Mouse (Mus musculus): ENCODE measurements around the gene Iffo2. TPM values are rescaled to one million over a fixed set of nuclear protein-coding genes. Genes with fewer than 3 reads are reported as not detected.
A peak's percentile ranks its signal among the peaks of the same experiment; 100 is the strongest.

The Iffo2 gene
- polyA plus RNA-seq, 1 experiment from 2014 or later, result 4.8 TPM

DNA sequence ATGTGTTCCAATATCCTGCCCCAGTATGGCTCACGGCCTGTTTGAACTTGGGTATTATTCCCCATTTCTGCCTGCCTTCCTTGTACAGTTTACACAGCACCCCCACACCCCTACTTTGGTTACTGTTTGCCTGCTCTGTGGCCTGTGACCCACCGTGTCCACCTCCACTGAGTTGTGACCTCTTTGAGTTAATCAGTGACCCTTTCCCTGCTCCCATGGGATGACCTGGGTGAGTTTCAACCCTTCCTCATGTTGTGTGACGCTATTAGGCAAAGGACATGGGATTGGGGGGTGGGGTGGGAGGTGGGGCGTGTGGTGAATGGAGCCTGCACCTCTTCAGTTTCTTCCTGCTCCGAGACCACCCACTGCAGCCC is 93.8 kb downstream of the Iffo2 start:
- no peak for ATAC-seq (ENCODE audit: low read depth)

GRCm38 (mm10) chr4:139624706-139625105 is 94.4 kb downstream of the Iffo2 start:
- no peak overlapping the region; the same call in 1 of the 2 replicates for H3K9ac ChIP-seq (ENCODE audit: low read depth, low read length)
- H3K9me3 ChIP-seq (ENCODE audit: control insufficient read depth, low read length), result no peaks in the 10 kb centered on the region
- peak overlapping the region; percentile 79 for H3K4me2 ChIP-seq (ENCODE audit: low read depth, low read length)
- peak; percentile 66 for DNase-seq (ENCODE audit: low spot score)
- no peak overlapping the region for H3K4me3 ChIP-seq (ENCODE audit: low read depth, low read length)
- H3K36me3 ChIP-seq (ENCODE audit: control insufficient read depth, insufficient read depth, low read length), result no peaks in the 10 kb centered on the region
- no peaks in the 10 kb centered on the region for H3K27me3 ChIP-seq (replicated peaks; ENCODE audit: control insufficient read depth, insufficient read depth, low read length)
- H3K4me1 ChIP-seq (ENCODE audit: control insufficient read depth, insufficient read depth, low read length), result peaks cover 12% of the 10 kb centered on the region; the same call in 1 of the 2 replicates
- WGBS, result 68% methylated on average over 10 of the region's 10 CpGs
- no peak overlapping the region for H3K27ac ChIP-seq (replicated peaks; ENCODE audit: low read depth, low read length)
- ATAC-seq (ENCODE audit: low read depth), result no peak

More for the DNA sequence above, 93.8 kb downstream of the Iffo2 start:
- Histone ChIP-seq H3K27me3 (replicated peaks; ENCODE audit: control insufficient read depth, insufficient read depth, low read length) (no peaks in the 10 kb centered on the region), H3K36me3 (ENCODE audit: control insufficient read depth, insufficient read depth, low read length) (no peaks in the 10 kb centered on the region), H3K4me3 (ENCODE audit: low read depth, low read length) (peak overlapping the region; percentile 62), H3K9me3 (ENCODE audit: control insufficient read depth, low read length) (no peaks in the 10 kb centered on the region), H3K9ac (ENCODE audit: low read depth, low read length) (peak overlapping the region; percentile 34; the same call in 1 of the 2 replicates), H3K27ac (replicated peaks; ENCODE audit: low read depth, low read length) (no peak overlapping the region; the same call in 1 of the 2 replicates), H3K4me1 (ENCODE audit: control insufficient read depth, insufficient read depth, low read length) (peaks cover 12% of the 10 kb centered on the region; the same call in 1 of the 2 replicates), H3K4me2 (ENCODE audit: low read depth, low read length) (peak overlapping the region; percentile 79)
- WGBS, result 50% methylated on average over 5 of the region's 5 CpGs
- DNase-seq (ENCODE audit: low spot score), result no peak

GRCm38 (mm10) chr4:139627361-139627760 is 97.0 kb downstream of the Iffo2 start:
- Histone ChIP-seq H3K27me3 (replicated peaks; ENCODE audit: control insufficient read depth, insufficient read depth, low read length) (no peaks in the 10 kb centered on the region), H3K36me3 (ENCODE audit: control insufficient read depth, insufficient read depth, low read length) (no peaks in the 10 kb centered on the region), H3K4me2 (ENCODE audit: low read depth, low read length) (no peak overlapping the region), H3K27ac (replicated peaks; ENCODE audit: low read depth, low read length) (no peak overlapping the region), H3K9ac (ENCODE audit: low read depth, low read length) (no peak overlapping the region), H3K4me3 (ENCODE audit: low read depth, low read length) (no peak overlapping the region), H3K9me3 (ENCODE audit: control insufficient read depth, low read length) (no peaks in the 10 kb centered on the region), H3K4me1 (ENCODE audit: control insufficient read depth, insufficient read depth, low read length) (peaks cover 18% of the 10 kb centered on the region; the same call in 1 of the 2 replicates)
- DNase-seq (ENCODE audit: low spot score) (no peak), ATAC-seq (ENCODE audit: low read depth) (no peak)
- 95% methylated on average over 11 of the region's 11 CpGs for whole genome bisulfite sequencing

DNA sequence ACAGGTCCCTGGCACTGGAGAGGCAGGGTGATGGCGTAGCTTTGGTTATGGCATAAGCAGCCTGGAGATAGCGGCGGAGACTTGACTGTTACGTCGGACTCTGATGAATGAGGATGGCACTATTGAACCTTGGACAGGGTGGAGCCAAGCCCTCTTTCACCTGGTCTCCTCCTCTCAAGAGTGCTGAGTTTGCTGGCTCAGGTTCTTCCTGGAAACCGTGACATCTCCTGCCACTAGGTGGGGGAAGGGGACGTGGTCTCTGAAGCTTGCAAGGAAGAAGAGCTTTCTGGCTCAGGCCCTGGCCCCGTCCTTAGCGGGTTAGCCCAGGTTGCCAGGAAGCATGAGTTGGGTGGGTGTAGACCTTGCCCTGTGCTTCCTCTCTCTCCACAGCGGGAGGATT is 99.8 kb downstream of the Iffo2 start:
- Histone ChIP-seq H3K9ac (ENCODE audit: low read depth, low read length) (no peak overlapping the region), H3K36me3 (ENCODE audit: control insufficient read depth, insufficient read depth, low read length) (no peaks in the 10 kb centered on the region), H3K4me2 (ENCODE audit: low read depth, low read length) (no peak overlapping the region), H3K9me3 (ENCODE audit: control insufficient read depth, low read length) (no peaks in the 10 kb centered on the region), H3K27me3 (replicated peaks; ENCODE audit: control insufficient read depth, insufficient read depth, low read length) (no peaks in the 10 kb centered on the region), H3K27ac (replicated peaks; ENCODE audit: low read depth, low read length) (no peak overlapping the region), H3K4me1 (ENCODE audit: control insufficient read depth, insufficient read depth, low read length) (0 out of 2 replicates have a peak, but pooled peaks cover 5% of the 10 kb centered on the region), H3K4me3 (ENCODE audit: low read depth, low read length) (no peak overlapping the region)
- WGBS, result 70% methylated on average over 10 of the region's 10 CpGs
- no peak for DNase-seq (ENCODE audit: low spot score)
- ATAC-seq (ENCODE audit: low read depth), result no peak

- Histone ChIP-seq H3K4me2 (ENCODE audit: low read depth, low read length) (no peak overlapping the region), H3K4me3 (ENCODE audit: low read depth, low read length) (no peak overlapping the region), H3K27me3 (replicated peaks; ENCODE audit: control insufficient read depth, insufficient read depth, low read length) (no peaks in the 10 kb centered on the region), H3K36me3 (ENCODE audit: control insufficient read depth, insufficient read depth, low read length) (0 out of 2 replicates have a peak, but pooled peaks cover 4% of the 10 kb centered on the region), H3K9ac (ENCODE audit: low read depth, low read length) (no peak overlapping the region), H3K4me1 (ENCODE audit: control insufficient read depth, insufficient read depth, low read length) (0 out of 2 replicates have a peak, but pooled peaks cover 5% of the 10 kb centered on the region), H3K9me3 (ENCODE audit: control insufficient read depth, low read length) (no peaks in the 10 kb centered on the region), H3K27ac (replicated peaks; ENCODE audit: low read depth, low read length) (no peak overlapping the region)
- WGBS, result 54% methylated on average over 5 of the region's 5 CpGs
- DNase-seq (ENCODE audit: low spot score) (no peak), ATAC-seq (ENCODE audit: low read depth) (no peak)
These were observed 100.8 kb downstream of the Iffo2 start for GRCm38 (mm10) chr4:139631141-139631540.

- Histone ChIP-seq H3K4me3 (ENCODE audit: low read depth, low read length) (no peak overlapping the region), H3K27ac (replicated peaks; ENCODE audit: low read depth, low read length) (no peak overlapping the region), H3K36me3 (ENCODE audit: control insufficient read depth, insufficient read depth, low read length) (0 out of 2 replicates have a peak, but pooled peaks cover 4% of the 10 kb centered on the region), H3K4me1 (ENCODE audit: control insufficient read depth, insufficient read depth, low read length) (0 out of 2 replicates have a peak, but pooled peaks cover 5% of the 10 kb centered on the region), H3K9me3 (ENCODE audit: control insufficient read depth, low read length) (no peaks in the 10 kb centered on the region), H3K27me3 (replicated peaks; ENCODE audit: control insufficient read depth, insufficient read depth, low read length) (no peaks in the 10 kb centered on the region), H3K9ac (ENCODE audit: low read depth, low read length) (no peak overlapping the region), H3K4me2 (ENCODE audit: low read depth, low read length) (no peak overlapping the region)
- ATAC-seq (ENCODE audit: low read depth) (no peak), DNase-seq (ENCODE audit: low spot score) (no peak)
- WGBS, result 85% methylated on average over 7 of the region's 7 CpGs
These were observed 101.4 kb downstream of the Iffo2 start for GRCm38 (mm10) chr4:139631569-139632253.

- H3K27ac ChIP-seq (replicated peaks; ENCODE audit: low read depth, low read length), result no peak overlapping the region
- WGBS, result 77% methylated on average over 10 of the region's 10 CpGs
- no peak for DNase-seq (ENCODE audit: low spot score)
- no peak overlapping the region for H3K4me2 ChIP-seq (ENCODE audit: low read depth, low read length)
- 0 out of 2 replicates have a peak, but pooled peaks cover 5% of the 10 kb centered on the region for H3K4me1 ChIP-seq (ENCODE audit: control insufficient read depth, insufficient read depth, low read length)
- no peak for ATAC-seq (ENCODE audit: low read depth)
- 0 out of 2 replicates have a peak, but pooled peaks cover 8% of the 10 kb centered on the region for H3K36me3 ChIP-seq (ENCODE audit: control insufficient read depth, insufficient read depth, low read length)
- no peak overlapping the region for H3K4me3 ChIP-seq (ENCODE audit: low read depth, low read length)
- no peaks in the 10 kb centered on the region for H3K9me3 ChIP-seq (ENCODE audit: control insufficient read depth, low read length)
- no peak overlapping the region for H3K9ac ChIP-seq (ENCODE audit: low read depth, low read length)
- H3K27me3 ChIP-seq (replicated peaks; ENCODE audit: control insufficient read depth, insufficient read depth, low read length), result no peaks in the 10 kb centered on the region
These were observed 101.9 kb downstream of the Iffo2 start for GRCm38 (mm10) chr4:139632254-139632580.

DNA sequence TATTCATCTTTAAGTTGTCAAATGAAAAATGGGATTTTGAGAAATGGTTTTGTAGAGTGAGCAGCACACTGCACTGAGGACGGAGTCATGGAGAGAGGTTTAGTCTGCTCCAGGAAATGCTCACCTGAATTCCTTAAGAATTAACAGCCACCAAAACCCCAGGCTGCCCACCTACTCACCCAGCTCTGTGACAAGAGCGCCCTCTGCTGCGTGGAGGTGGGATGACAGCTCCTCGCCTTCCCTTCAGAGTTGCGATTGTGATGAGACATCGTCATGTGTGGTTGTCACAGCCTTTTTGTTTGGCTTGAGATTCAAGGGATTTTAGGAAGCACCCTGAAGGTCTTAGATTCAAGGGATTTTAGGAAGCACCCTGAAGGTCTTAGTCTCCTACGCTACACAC is 106.0 kb downstream of the Iffo2 start:
- 0 out of 2 replicates have a peak, but pooled peaks cover 2% of the 10 kb centered on the region for H3K27me3 ChIP-seq (replicated peaks; ENCODE audit: control insufficient read depth, insufficient read depth, low read length)
- no peak for DNase-seq (ENCODE audit: low spot score)
- no peak overlapping the region for H3K27ac ChIP-seq (replicated peaks; ENCODE audit: low read depth, low read length)
- H3K9me3 ChIP-seq (ENCODE audit: control insufficient read depth, low read length), result no peaks in the 10 kb centered on the region
- ATAC-seq (ENCODE audit: low read depth), result 0 out of 2 replicates have a peak, but pooled peaks have one; percentile 42
- WGBS, result 19% methylated on average over 7 of the region's 7 CpGs
- 0 out of 2 replicates have a peak, but pooled peaks cover 2% of the 10 kb centered on the region for H3K4me1 ChIP-seq (ENCODE audit: control insufficient read depth, insufficient read depth, low read length)
- 0 out of 2 replicates have a peak, but pooled peaks cover 9% of the 10 kb centered on the region for H3K36me3 ChIP-seq (ENCODE audit: control insufficient read depth, insufficient read depth, low read length)
- no peak overlapping the region for H3K4me2 ChIP-seq (ENCODE audit: low read depth, low read length)
- no peak overlapping the region for H3K4me3 ChIP-seq (ENCODE audit: low read depth, low read length)
- no peak overlapping the region for H3K9ac ChIP-seq (ENCODE audit: low read depth, low read length)

DNA sequence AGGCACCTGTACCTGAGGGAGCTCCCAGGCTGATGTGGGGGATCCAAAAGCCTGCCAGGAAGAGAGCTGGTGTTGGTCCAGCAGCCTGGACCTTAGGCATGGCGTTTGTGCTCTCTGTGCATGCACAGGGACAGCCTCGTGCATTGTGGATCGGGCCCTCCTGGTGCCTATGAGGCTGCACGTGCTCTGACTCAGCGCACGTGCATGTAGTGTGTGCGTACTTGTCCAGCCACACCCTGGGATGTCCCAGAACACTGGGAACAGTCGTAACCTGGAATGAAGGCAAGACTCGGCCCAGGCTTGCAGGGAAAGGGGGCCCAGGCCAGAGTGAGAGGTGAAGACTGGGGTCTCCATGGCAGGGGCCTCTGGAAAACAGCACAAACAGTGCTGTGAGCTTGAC is 107.5 kb downstream of the Iffo2 start:
- 87% methylated on average over 9 of the region's 9 CpGs for WGBS
- H3K4me1 ChIP-seq (ENCODE audit: control insufficient read depth, insufficient read depth, low read length), result peaks cover 8% of the 10 kb centered on the region
- 0 out of 2 replicates have a peak, but pooled peaks cover 9% of the 10 kb centered on the region for H3K36me3 ChIP-seq (ENCODE audit: control insufficient read depth, insufficient read depth, low read length)
- DNase-seq (ENCODE audit: low spot score) (no peak), ATAC-seq (ENCODE audit: low read depth) (no peak)
- H3K27ac ChIP-seq (replicated peaks; ENCODE audit: low read depth, low read length), result no peak overlapping the region
- no peak overlapping the region for H3K4me3 ChIP-seq (ENCODE audit: low read depth, low read length)
- no peak overlapping the region for H3K4me2 ChIP-seq (ENCODE audit: low read depth, low read length)
- H3K27me3 ChIP-seq (replicated peaks; ENCODE audit: control insufficient read depth, insufficient read depth, low read length), result peaks cover 16% of the 10 kb centered on the region
- H3K9me3 ChIP-seq (ENCODE audit: control insufficient read depth, low read length), result no peaks in the 10 kb centered on the region
- no peak overlapping the region for H3K9ac ChIP-seq (ENCODE audit: low read depth, low read length)
